Mouse (Mus musculus) gonadal fat pad, adult 2 months (tissue): ENCODE data around the gene Krtap4-2. TPM values are rescaled to one million over a fixed set of nuclear protein-coding genes. Genes with fewer than 3 reads are reported as not detected.

Source experiments
- DNase-seq: peaks from one replicate; pipeline ENCODE4 v3.0.0-alpha.2; 2012; ENCODE audit warnings: low read depth
- polyA plus RNA-seq: library from polyadenylated mRNA; depleted of rRNA; stranded (reverse); fragments of >200 nt; gene quantifications from 2 replicates; pipeline ENCODE4 v1.2.3, GENCODE M21; 2012; rRNA removed

Gene Krtap4-2
- polyA plus RNA-seq, 1 experiment, result not detected

DNA sequence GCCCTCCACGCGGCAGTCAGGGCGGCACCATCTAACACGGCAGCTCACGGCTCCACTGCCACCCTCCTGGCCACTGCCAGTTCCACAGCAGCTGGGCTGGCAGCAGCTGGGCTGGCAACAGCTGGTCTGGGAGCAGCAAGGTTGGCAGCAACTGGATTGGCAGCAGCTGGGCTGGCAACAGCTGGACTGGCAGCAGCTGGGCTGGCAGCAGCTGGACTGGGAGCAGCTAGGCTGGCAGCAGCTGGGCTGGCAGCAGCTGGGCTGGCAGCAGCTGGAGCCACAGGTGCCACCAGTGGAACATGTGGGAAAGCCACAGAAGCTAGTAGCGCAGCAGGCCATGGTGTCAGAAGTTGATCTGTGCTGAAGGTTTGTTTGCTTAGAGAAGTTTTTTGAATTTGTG is 43.9 kb downstream of the Krtap4-2 start, which contains the start of gene Krtap1-3:
Gene Krtap1-3, minus strand, starts transcription at position 359 of the 400 bp plus-strand sequence.
- DNase-seq, result no peak

- no peak for DNase-seq
These were observed 49.8 kb downstream of the Krtap4-2 start for GRCm38 (mm10) chr11:99585096-99585495.

Other genes with a start within 250 kb of the Krtap4-2 start
- 0.93 and 1.2 TPM in 2 replicates for gene Krt10, start 245.7 kb downstream of the Krtap4-2 start, polyA plus RNA-seq
- not detected in 2 replicates for gene Krt12, start 212.8 kb downstream of the Krtap4-2 start, polyA plus RNA-seq
- gene Krt20, start 196.9 kb downstream of the Krtap4-2 start, polyA plus RNA-seq, result 0.30 and 0.61 TPM in 2 replicates
- gene Krt23, start 141.9 kb downstream of the Krtap4-2 start, polyA plus RNA-seq, result 20.2 and 32.9 TPM in 2 replicates
- not detected in 2 replicates for gene Krt39, start 113.7 kb downstream of the Krtap4-2 start, polyA plus RNA-seq
- not detected in 2 replicates for gene Krt40, start 91.9 kb downstream of the Krtap4-2 start, polyA plus RNA-seq
- 0.66 and 1.0 TPM in 2 replicates for gene Krtap3-3, start 84.2 kb downstream of the Krtap4-2 start, polyA plus RNA-seq
- gene Krtap3-2, start 78.2 kb downstream of the Krtap4-2 start, polyA plus RNA-seq, result not detected in 2 replicates
- gene Gm11939, start 75.6 kb downstream of the Krtap4-2 start, polyA plus RNA-seq, result not detected in 2 replicates
- gene Krtap3-1, start 68.5 kb downstream of the Krtap4-2 start, polyA plus RNA-seq, result not detected in 2 replicates
- gene Krtap1-5, start 54.1 kb downstream of the Krtap4-2 start, polyA plus RNA-seq, result not detected in 2 replicates
- gene Krtap1-4, start 51.4 kb downstream of the Krtap4-2 start, polyA plus RNA-seq, result not detected in 2 replicates
- not detected in 2 replicates for gene Krtap1-3, start 43.7 kb downstream of the Krtap4-2 start, polyA plus RNA-seq
- gene Krtap9-3, start 37.0 kb downstream of the Krtap4-2 start, polyA plus RNA-seq, result not detected in 2 replicates
- gene Gm11938, start 31.8 kb downstream of the Krtap4-2 start, polyA plus RNA-seq, result not detected in 2 replicates
- not detected in 2 replicates for gene Gm11937, start 24.9 kb downstream of the Krtap4-2 start, polyA plus RNA-seq
- gene Krtap2-4, start 20.2 kb downstream of the Krtap4-2 start, polyA plus RNA-seq, result not detected in 2 replicates
- not detected in 2 replicates for gene Gm11562, start 14.6 kb downstream of the Krtap4-2 start, polyA plus RNA-seq
- gene Krtap4-1, start 6.8 kb downstream of the Krtap4-2 start, polyA plus RNA-seq, result not detected in 2 replicates
- gene Krtap4-7, start 9.0 kb upstream of the Krtap4-2 start, polyA plus RNA-seq, result not detected in 2 replicates
- not detected in 2 replicates for gene Gm11555, start 15.2 kb upstream of the Krtap4-2 start, polyA plus RNA-seq
- not detected in 2 replicates for gene Gm11563, start 23.9 kb upstream of the Krtap4-2 start, polyA plus RNA-seq
- gene Krtap4-6, start 30.9 kb upstream of the Krtap4-2 start, polyA plus RNA-seq, result not detected in 2 replicates
- gene Gm14190, start 55.7 kb upstream of the Krtap4-2 start, polyA plus RNA-seq, result not detected in 2 replicates
- not detected in 2 replicates for gene Gm14180, start 99.2 kb upstream of the Krtap4-2 start, polyA plus RNA-seq
- gene Gm11595, start 137.8 kb upstream of the Krtap4-2 start, polyA plus RNA-seq, result not detected in 2 replicates
- gene Krtap4-8, start 145.6 kb upstream of the Krtap4-2 start, polyA plus RNA-seq, result not detected in 2 replicates
- gene Krtap4-9, start 150.1 kb upstream of the Krtap4-2 start, polyA plus RNA-seq, result not detected in 2 replicates
- not detected in 2 replicates for gene Gm11596, start 158.4 kb upstream of the Krtap4-2 start, polyA plus RNA-seq
- not detected in 2 replicates for gene Gm11569, start 163.8 kb upstream of the Krtap4-2 start, polyA plus RNA-seq
- not detected in 2 replicates for gene Gm11554, start 169.4 kb upstream of the Krtap4-2 start, polyA plus RNA-seq
- not detected in 2 replicates for gene Krtap4-13, start 174.8 kb upstream of the Krtap4-2 start, polyA plus RNA-seq
- not detected in 2 replicates for gene Gm11564, start 180.6 kb upstream of the Krtap4-2 start, polyA plus RNA-seq
- gene 2300003K06Rik, start 203.0 kb upstream of the Krtap4-2 start, polyA plus RNA-seq, result not detected in 2 replicates
- gene Krtap4-16, start 216.5 kb upstream of the Krtap4-2 start, polyA plus RNA-seq, result not detected in 2 replicates
- gene Gm11568, start 222.8 kb upstream of the Krtap4-2 start, polyA plus RNA-seq, result not detected in 2 replicates
- not detected in 2 replicates for gene Gm11559, start 229.4 kb upstream of the Krtap4-2 start, polyA plus RNA-seq
- not detected in 2 replicates for gene Krtap9-1, start 238.3 kb upstream of the Krtap4-2 start, polyA plus RNA-seq
- gene Gm11567, start 244.1 kb upstream of the Krtap4-2 start, polyA plus RNA-seq, result not detected in 2 replicates